Mouse (Mus musculus) spleen, adult 2 months (tissue): ENCODE results near the gene Lpar6.

Source experiments
- CTCF ChIP-seq: fragments of 200-500 bp; IDR thresholded peaks from 2 replicates; pipeline ENCODE4 v1.5.1; 2011; ENCODE audit warnings: mild to moderate bottlenecking, inconsistent platforms; ENCODE audit not compliant: insufficient read depth, insufficient read length, insufficient replicate concordance; ENCODE audit errors: extremely low read depth
- POLR2A ChIP-seq: fragments of 200-500 bp; IDR thresholded peaks from 2 replicates; pipeline ENCODE4 v1.6.1; 2011; ENCODE audit warnings: low read depth, low read length, inconsistent platforms

DNA sequence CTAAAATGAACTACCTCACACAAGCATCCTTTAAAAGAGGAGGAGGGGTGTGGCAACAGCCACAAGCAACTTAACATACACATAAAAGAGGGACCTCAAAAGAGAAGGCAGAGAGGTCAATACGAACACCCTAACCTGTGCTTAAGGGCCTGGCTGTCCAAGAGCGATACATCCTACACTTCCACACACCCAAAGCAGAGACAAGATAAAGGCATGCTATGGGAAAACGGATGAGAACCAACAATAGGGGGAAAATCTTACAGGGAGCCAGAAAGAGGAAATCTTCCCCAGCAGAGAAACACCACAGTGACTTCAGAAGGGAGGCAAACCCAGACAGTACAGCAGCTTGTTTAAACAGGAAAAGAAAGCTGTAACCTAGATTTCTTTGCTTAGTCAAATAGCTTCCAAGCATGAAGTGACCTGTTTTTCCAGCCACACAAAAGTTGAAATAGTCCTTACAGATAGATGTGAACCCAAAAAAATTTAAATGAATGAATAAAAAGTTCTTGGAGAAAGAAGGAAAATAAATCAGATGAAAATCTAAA, 17.8 kb downstream of the Lpar6 start:
- no peak for TF ChIP-seq CTCF
- no peak for TF ChIP-seq POLR2A
